Mouse (Mus musculus): ENCODE data around the gene Setd1a.
"Not testable (repeated sequence)": the region's sequence is repeated elsewhere in the genome, so short reads cannot be mapped to it uniquely, and the experiment has no call there.

The Setd1a gene

GRCm38 (mm10) chr7:127776426-127776825, at the start of gene Setd1a:
Gene Setd1a, plus strand, starts transcription at chr7:127776670.
- DNase-seq (ENCODE audit: low spot score), result peak; percentile 86

DNA sequence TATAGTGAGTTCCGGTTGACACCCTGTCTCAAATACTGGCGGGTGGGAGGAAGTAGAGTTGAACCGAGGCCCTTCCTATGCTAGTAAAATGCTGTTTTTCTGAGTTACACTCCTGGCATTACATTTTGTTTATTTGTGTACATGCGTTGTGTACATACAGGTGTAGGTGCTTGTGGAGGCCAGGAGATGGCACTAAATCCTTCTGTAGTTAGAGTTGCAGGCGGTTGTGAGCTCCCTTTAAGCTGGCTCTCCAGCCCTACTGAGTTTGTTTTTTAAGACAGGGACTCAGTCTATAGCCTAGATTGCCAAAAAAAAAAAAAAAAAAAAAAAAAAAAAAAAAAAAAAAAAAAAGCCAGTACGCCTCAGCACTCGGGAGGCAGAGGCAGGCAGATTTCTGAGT, 48.6 kb upstream of the Setd1a start:
- DNase-seq (ENCODE audit: low spot score), result no peak

DNA sequence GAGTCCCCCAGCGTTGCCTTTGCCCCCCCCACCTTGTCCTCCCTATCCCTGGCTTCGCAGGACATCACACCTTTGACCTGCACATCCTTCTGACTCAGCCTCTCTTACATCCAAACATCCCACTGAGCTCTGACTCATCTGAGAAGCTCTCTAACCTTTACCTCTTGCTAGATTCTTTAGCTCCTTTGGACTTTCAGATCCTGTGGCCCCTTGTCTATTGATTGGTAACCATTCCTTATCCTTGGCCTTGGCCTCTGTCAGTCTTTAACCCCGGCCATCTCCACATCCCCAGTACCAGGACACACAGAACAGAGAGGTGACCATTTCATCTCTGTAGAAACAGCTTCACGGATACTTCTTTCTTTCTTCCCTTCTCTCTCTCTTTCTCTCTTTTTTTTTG, 46.3 kb upstream of the Setd1a start:
- DNase-seq (ENCODE audit: low spot score), result no peak

DNA sequence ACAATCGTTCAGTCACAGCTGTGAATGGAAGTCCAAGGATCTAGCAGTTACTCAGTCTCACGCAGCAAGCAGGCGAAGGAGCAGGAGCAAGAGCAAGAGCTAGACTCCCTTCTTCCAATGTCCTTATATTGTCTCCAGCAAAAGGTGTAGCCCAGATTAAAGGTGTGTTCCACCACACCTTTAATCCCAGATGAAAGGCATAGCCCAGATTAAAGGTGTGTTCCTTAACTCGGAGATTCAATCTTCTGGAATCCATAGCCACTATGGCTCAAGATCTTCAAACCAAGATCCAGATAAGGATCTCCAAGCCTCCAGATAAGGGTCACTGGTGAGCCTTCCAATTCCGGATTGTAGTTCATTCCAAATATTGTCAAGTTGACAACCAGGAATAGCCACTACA, 44.4 kb upstream of the Setd1a start, which contains the start of gene Ctf2:
TSS of gene Ctf2 (minus strand) at position 101 of the 400 bp plus-strand sequence.
- not testable (repeated sequence) for DNase-seq (ENCODE audit: low spot score)

- peak; percentile 77 for DNase-seq (ENCODE audit: low spot score)
Measured at GRCm38 (mm10) chr7:127744366-127745045, 32.0 kb upstream of the Setd1a start, which contains the start of gene Fbxl19. Gene Fbxl19, plus strand, starts transcription at chr7:127744543.

GRCm38 (mm10) chr7:127745251-127745651, 31.2 kb upstream of the Setd1a start:
- peak; percentile 84 for DNase-seq (ENCODE audit: low spot score)

- peak; percentile 90 for DNase-seq (ENCODE audit: low spot score)
Measured at GRCm38 (mm10) chr7:127745652-127746493, 30.6 kb upstream of the Setd1a start.

DNA sequence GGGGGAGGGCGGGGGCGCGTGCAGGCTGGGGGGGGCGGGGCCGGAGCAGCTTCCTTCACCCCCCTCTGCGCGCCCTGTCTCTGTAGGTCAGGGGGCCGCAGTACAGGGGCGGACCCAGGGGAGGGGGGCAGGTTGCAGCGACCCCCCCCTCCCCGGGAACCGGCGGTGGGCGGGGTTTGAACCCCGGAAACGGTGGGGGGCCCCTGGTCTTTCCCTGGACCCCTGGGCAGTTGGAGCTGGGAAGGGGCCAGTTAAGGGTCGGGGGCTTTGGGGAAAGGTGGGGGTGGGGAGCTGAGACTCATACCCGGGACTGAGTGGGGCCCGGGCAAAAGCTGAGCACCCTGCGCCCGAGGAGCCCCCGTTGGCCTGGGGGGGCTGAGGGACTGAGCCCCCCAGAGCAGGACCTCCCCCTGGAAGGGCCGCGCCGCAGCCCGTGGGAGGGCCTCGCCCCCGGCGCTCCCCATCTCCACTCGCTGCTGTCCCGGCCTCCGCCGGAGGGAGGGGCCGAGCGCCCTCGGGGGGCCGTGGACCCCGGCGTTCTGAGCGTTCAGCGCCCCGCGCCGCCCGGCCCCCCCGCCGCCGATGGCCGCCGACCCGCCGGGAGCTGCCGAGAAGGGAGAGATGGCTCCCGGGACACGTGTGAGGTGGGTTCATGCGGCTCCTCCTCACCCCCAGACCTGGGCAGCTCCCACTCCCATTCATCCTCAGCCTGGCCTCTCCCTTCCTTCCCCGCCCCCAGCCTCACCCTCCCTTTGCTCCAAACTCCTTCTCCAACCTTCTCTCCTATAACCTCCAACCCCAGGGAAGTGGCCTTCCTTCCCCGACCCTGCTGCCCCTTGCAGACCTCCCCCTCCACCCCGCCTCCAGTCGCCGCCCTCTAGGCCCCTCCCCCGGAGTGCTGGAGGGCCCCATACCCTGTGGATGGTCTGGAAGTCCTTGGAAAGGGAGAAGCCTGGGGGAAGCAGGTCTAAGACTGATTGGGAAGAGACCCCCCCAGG, 29.7 kb upstream of the Setd1a start:
- peak; percentile 49 for DNase-seq (ENCODE audit: low spot score)

DNA sequence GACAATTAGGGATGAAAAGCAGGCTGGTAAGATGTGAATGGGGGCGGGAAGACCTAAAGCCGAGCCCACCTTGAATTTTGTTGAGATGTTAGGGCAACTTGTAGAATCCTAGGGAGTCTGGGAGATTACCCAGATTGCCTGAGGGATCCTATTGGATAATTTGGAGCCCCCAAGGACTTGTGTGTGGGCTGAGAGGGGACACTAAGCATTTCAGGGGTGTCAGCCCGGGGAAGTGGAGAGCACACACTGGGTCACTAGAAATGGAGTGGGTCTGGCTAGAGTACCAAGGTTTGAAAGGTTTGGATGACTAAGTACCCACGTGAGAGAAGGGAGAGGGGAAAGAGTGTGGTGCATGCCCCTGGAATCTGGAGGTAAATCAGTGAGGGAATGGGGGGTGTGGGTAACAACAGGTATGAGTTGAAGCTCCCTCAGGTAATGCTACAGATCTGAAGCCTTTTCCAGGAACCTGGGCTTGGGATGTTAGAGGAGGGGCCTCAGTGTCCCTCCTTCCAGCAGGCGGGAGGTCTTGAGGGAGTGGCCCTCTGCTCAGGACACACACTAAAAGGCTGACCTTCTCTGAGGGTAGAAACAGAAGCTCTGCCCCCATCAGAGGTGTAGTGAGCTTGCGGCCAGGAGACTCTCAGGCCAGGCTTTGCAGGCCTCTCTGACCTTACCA, 28.8 kb upstream of the Setd1a start:
- no peak for DNase-seq (ENCODE audit: low spot score)

DNA sequence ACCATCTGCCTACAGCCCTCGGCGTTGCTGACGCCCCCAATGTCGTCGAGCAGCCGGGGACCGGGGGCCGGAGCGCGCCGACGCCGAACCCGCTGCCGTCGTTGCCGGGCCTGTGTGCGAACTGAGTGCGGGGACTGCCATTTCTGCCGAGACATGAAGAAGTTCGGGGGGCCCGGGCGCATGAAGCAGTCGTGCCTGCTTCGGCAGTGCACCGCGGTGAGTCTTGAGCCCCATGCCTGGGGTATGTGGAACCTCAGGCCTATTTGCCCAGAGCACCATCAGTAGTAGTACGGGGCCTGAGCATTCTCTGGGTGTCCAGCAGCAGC, 28.3 kb upstream of the Setd1a start:
- no peak for DNase-seq (ENCODE audit: low spot score)

- DNase-seq (ENCODE audit: low spot score), result no peak
Measured at GRCm38 (mm10) chr7:127750131-127751127, 26.0 kb upstream of the Setd1a start.

- DNase-seq (ENCODE audit: low spot score), result no peak
Measured at GRCm38 (mm10) chr7:127751619-127752018, 24.9 kb upstream of the Setd1a start.

- no peak for DNase-seq (ENCODE audit: low spot score)
Measured at GRCm38 (mm10) chr7:127752069-127752468, 24.4 kb upstream of the Setd1a start.

GRCm38 (mm10) chr7:127753158-127753557, 23.3 kb upstream of the Setd1a start:
- no peak for DNase-seq (ENCODE audit: low spot score)

- no peak for DNase-seq (ENCODE audit: low spot score)
Measured at GRCm38 (mm10) chr7:127753741-127754140, 22.7 kb upstream of the Setd1a start.

- DNase-seq (ENCODE audit: low spot score), result no peak
Measured at GRCm38 (mm10) chr7:127759716-127760115, 16.8 kb upstream of the Setd1a start.

GRCm38 (mm10) chr7:127760478-127760877, 16.0 kb upstream of the Setd1a start:
- no peak for DNase-seq (ENCODE audit: low spot score)

DNA sequence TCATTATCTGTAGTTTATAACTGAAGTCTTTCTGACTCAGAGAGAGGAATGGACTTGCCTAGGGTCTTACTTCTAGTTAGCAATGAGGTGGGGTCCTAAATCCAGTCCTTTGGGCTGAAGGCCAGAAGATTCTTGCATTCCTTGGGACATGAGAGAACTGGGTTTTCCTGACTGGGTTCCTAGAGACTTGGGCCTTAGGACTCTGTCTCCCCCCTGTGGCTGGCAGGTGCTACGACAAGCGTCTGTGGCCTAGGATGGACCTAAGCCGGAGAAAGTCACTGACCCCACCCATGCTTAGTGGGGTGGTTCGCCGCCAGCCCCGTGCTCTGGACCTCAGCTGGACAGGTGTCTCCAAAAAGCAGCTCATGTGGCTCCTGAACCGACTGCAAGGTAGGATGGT, 15.4 kb upstream of the Setd1a start:
- DNase-seq (ENCODE audit: low spot score), result peak; percentile 68

DNA sequence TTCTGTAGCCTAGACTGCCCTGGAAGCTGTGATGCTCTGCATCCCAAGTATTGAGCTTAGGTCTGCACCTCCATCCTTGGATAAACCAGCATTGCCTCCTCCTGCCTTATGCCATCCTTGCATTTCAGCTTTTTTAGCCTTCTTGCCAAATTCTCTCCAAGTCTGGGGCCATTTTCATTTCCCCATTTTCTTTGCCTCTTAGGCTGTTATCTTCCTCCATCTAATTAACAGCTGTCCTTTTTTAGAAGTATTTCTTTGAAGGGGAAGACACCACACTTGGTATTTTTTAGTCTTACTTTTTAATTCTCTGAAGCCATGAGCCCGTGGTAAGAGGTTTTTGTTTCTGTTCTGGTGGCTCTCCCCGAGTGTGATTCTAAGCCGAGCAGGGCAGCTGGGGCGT, 12.8 kb upstream of the Setd1a start:
- no peak for DNase-seq (ENCODE audit: low spot score)

- DNase-seq (ENCODE audit: low spot score), result no peak
Measured at GRCm38 (mm10) chr7:127765756-127766155, 10.7 kb upstream of the Setd1a start.

Measured in ovary, postnatal 36 days (tissue).